In genomic region chr7:29146625-29147367, GRCm38 (mm10) we compare ENCODE assay signal across 22 mouse cellular contexts. TPM values are rescaled to one million over a fixed set of nuclear protein-coding genes. Genes with fewer than 3 reads are reported as not detected.
"Had no signal": no experiment of that assay in that cellular context is flagged by ENCODE, and none has a peak within 500 bp of the region (broad histone marks: within the 10 kb centered on the region; RNA-seq: fewer than 3 reads in every experiment).

No protein-coding gene starts in this region.

- H3K9me3 ChIP-seq: liver, embryonic 15.5 days; lung, embryonic 15.5 days; megakaryocyte, embryonic 14.5 days; midbrain, embryonic 13.5 days; midbrain, embryonic 15.5 days; neural tube, embryonic 13.5 days; neural tube, embryonic 15.5 days had no signal

- H3K4me3 ChIP-seq: liver, embryonic 15.5 days; lung, embryonic 15.5 days; megakaryocyte, embryonic 14.5 days; midbrain, embryonic 13.5 days; midbrain, embryonic 15.5 days; neural tube, embryonic 13.5 days; neural tube, embryonic 15.5 days had no signal

- DNase-seq: liver, postnatal 0 days; lung, adult 2 months; lung, postnatal 14 days; lung, postnatal 36 days; retina, postnatal 1 day; right cerebral cortex, adult 18-20 months; right cerebral cortex, postnatal 25 days; right cerebral cortex, postnatal 4 days; thymus, adult 18-20 months; thymus, postnatal 25 days; thymus, postnatal 4 days had no signal

- H3K36me3 ChIP-seq: liver, embryonic 15.5 days; lung, embryonic 15.5 days; midbrain, embryonic 13.5 days; midbrain, embryonic 15.5 days; neural tube, embryonic 13.5 days; neural tube, embryonic 15.5 days had no signal

- H3K27ac ChIP-seq: liver, embryonic 15.5 days; lung, embryonic 15.5 days; macrophage; midbrain, embryonic 13.5 days; midbrain, embryonic 15.5 days; neural tube, embryonic 13.5 days; neural tube, embryonic 15.5 days had no signal

- H3K4me2 ChIP-seq: liver, embryonic 15.5 days; lung, embryonic 15.5 days; midbrain, embryonic 11.5 days; midbrain, embryonic 13.5 days; midbrain, embryonic 15.5 days; neural tube, embryonic 13.5 days; neural tube, embryonic 15.5 days had no signal

- H3K4me1 ChIP-seq: liver, embryonic 15.5 days; lung, embryonic 15.5 days; midbrain, embryonic 13.5 days; midbrain, embryonic 15.5 days; neural tube, embryonic 13.5 days; neural tube, embryonic 15.5 days had no signal

- H3K27me3 ChIP-seq: liver, embryonic 15.5 days; lung, embryonic 15.5 days; midbrain, embryonic 13.5 days; midbrain, embryonic 15.5 days; neural tube, embryonic 13.5 days; neural tube, embryonic 15.5 days had no signal

- ATAC-seq: liver, postnatal 0 days; lung, postnatal 0 days; midbrain, embryonic 13.5 days; midbrain, embryonic 15.5 days had no signal

- H3K9ac ChIP-seq: liver, embryonic 15.5 days; liver, postnatal 0 days; lung, embryonic 15.5 days; midbrain, embryonic 13.5 days; midbrain, embryonic 15.5 days; neural tube, embryonic 13.5 days; neural tube, embryonic 15.5 days had no signal

RNA-seq across cellular contexts. Expression of gene Ggn, which starts 23.2 kb away (rescaled TPM):
- total RNA-seq: monocyte, adult 5-6 weeks had no signal
- polyA plus RNA-seq: liver, postnatal 0 days had no signal
